Mouse (Mus musculus) kidney, adult 11 months (tissue): ENCODE results near the gene Mrps27.

Source experiments
- DNase-seq: peaks from one replicate; pipeline ENCODE4 v3.0.0; 2022

Gene Mrps27

DNA sequence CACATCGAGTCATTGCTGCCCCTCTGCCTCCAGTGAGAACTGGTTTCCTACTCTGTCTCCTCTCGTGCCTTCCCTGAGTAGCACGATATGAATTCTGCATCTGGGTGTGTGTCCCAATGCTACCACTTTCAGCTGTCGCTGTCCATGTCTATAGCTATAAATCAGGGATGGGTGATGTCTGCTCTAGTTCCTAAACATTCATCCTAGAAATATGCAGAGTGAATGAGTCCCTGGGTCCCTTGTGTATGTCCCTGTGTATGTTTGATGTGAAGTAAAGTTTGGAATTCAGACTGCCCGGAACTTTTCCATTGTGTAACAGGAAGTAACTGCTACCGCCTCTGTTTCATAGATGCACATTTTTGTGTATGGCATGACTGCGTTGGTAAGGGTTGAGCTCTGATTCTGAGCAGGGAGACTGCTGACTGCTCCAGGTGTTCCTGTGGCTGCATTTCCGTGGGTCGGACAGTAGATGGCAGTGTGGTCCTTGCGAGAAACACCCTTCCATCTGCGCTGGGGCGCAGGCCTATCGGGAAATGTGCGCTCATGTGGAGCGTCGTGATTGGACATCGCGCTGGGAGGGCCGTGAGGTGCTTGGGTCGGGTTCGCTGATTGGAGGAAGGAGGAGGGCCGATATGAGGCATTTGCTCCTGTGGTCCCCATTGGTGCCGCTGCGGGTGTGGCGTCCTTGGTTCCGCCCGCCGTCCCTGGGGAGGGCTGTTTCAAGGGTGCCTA lies 8.3 kb downstream of the Mrps27 start:
- DNase-seq: peak; percentile 98

DNA sequence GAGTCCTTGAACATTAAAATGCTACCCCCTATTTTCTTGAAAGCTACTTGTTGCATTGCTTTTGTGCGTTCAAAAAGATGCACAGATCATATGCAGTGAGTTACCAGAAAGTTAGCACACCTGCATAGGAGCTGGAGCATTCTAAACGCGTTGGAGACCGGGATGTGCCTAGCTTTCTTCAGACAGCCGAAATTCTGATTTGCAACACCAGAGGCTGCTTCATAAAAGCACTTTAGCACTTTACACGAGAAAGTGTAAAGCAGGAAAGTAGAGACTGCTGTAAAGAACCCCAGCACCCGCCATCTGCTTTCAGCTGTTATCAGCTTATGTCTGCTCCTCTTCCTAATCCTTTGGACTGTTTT lies 8.9 kb downstream of the Mrps27 start:
- DNase-seq: no peak

DNA sequence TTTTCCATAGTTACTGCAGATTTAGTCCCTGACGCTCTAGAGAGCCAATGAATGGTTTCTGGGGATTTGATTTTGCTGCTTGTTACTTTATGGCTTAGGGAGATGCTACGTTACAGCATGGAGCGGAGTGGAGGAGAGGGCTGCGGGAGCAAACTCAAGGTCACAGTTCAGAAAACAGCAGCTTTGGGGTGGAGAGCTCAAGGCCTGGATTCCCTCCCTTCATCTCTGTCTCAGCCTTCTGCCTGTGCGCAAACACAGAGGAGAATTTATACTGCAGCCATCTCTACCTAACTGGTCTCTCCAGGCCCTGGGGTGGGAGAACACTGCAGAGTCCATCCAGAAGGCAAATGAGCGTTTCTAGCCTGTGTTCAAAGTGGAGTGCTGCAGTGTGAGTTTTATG lies 10.5 kb downstream of the Mrps27 start:
- DNase-seq: no peak

DNA sequence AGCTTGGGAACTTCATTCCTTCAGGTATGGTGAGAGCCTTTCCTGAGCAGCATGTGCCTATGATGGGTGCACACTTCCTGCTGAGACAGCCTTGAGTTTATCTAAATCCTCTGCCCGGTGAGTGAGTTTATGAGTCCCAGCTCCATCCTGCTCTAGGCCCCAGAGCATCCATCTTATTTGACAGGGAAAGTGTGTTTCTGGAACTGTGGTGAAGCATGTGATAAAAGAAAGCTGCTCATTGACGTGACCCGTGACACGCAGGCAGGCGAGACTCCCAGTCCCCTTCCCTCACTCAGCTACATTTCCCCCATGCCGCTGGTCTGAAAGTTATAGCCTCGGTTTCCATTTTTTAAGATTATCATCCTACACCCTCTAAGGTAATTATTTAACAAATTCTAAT lies 11.3 kb downstream of the Mrps27 start:
- no peak for DNase-seq

DNA sequence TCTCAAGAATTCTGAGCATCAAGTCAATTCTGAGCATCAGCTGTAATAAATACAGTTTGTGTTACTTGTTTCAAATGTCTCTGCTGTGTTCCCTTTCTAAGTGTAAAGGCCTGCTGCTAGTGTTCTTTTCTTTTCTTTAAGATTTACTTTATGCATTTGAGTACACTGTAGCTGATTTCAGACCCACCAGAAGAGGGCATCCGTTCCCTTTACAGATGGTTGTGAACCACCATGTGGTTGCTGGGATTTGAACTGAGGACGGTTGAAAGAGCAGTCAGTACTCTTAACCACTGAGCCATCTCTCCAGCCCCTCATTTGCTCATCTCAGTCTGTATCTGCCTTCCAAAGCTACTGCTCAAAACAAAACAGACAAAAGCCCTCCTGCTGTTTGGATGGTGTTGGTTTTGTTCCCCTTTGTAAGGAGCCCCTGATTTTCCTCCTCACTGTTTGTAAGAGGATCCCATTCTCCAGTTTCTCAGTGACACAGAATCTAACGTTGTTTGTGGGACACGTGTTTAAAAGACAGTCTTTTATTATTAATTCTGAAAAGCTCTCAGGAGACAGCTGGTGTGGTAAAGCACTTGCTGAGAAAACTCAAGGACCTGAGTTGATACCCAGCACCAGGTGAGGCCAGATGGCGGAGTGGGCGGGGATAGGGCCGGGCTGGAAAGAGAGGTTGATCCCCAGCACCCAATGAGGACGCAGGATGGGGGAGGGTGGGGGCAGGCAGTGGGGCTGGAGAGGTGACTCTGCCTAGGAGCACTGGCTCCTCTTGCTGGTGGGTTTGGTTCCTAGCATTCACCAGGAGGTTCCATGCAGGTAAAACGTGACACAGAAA lies 12.1 kb downstream of the Mrps27 start:
- no peak for DNase-seq

DNA sequence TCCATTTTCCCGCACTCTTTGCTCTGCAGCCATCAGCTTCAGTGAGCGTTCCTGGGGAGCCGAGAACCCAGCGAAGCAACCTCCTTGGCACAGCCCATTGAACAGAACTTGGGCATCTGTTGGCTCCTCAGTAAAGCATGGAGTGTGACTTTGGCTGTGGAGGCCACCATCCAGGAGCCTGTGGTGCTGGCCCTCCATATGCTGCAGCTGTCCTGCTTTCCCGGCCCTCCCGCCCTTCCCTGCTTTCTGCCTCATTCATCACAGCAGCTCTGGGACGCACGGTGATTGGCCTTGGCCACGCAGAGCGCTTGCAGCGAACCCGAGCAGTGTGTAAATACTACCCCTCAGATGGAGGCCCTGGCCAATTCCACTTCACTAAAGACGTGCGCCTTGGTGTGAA lies 14.3 kb downstream of the Mrps27 start:
- no peak for DNase-seq

DNA sequence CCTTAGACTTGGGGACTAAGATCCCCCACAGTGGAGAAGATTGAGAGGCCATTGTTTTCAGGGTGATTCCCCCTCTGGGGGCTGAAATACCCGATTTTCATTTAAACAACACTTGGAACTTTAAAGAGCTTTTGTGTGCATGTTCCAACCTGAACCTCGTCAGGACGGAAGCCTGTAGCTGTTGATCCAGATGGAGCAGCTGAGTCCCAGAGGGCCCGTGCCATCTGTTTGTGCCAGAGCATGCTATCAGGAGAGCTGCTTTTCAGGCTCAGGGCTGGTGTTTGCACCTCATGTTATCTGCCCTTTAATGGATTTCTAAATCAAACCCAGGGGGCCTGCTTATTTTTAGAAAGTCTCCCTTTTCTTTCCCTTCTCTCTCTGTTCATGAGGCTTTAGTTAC lies 19.3 kb downstream of the Mrps27 start:
- DNase-seq: no peak

DNA sequence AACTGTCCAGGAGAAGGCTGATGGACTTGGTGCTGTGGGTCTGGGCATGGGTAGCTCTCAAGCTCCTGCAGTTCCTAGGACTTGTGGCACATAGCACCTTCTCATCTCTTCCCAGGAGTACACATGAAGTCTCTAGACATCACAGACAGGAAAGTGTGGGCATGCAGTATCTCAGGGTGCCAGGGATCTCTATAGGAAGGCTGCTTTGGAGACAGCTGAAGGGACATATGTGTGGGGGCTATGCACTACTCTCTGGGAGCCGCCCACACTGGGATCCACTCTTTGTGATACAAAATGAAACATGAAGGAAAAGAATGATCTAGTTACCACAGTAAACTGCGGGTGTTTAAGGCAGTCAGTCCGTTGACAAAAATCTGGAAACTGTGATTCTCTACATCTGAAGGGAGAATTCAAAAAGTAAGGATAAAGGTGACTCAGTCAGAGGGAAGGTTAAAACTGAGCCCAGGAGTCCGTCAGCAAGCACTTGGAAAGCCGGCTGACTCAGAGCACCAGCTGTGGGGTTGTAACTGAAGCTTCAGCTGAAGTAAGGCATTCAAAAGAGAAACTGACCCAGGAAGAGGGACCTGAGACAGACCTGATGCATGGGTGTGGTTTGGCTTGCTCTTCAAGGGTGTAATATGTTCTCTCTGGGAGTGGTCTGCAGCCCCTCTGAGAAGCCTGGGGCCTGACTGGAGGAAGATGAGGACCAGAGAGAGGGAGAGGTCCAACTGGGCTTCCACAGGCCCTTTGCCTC lies 22.0 kb downstream of the Mrps27 start:
- no peak for DNase-seq

DNA sequence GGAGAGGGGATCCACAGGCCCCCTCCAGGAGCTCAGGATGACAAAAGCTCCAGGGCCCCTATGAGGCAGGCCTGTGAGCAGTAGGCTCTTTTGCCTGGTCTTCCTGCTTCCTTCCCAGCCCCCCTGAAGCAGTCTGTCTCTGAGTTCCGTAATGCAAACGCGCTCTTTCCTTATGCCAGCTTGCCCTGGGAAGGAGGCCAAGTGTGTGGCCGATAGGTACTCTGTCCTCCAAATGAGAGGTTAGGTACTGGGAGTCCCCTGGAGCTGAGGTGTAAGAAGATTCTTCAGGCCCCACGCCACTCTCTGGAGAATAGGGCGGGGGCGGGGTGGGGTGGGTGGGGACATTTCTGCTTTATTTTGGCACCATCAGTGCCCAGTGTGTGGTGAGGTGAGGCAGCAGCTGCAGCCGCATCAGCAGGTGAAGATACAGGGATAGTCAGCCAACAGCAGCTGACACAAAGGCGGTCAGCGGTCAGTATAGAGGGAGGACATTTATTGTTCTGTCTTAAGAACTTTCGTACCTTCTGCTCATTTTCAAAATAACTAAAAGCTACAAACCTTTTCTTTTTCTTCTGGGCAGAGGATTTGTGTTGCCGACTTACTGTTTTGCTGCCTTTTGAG lies 23.1 kb downstream of the Mrps27 start:
- DNase-seq: no peak

DNA sequence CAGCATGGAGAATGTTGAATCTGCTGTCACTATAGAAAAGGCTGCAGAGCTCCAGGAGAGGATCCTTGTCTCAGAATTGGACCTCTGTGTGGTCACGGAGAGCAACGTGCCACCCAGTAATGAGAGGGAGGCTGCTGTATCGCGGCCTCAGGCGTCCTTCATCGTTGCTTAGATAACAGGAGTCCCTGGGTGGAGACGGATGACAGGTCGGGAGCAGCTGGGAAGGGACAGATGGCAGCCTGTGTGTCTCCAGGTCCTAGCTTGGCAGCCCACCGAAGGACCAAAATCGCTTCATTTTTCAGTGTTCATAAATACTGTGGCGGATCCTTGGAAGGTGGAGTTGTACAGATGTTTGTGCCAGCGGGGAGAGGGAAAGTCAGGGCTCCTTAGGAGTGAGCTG lies 24.5 kb downstream of the Mrps27 start:
- DNase-seq: no peak

DNA sequence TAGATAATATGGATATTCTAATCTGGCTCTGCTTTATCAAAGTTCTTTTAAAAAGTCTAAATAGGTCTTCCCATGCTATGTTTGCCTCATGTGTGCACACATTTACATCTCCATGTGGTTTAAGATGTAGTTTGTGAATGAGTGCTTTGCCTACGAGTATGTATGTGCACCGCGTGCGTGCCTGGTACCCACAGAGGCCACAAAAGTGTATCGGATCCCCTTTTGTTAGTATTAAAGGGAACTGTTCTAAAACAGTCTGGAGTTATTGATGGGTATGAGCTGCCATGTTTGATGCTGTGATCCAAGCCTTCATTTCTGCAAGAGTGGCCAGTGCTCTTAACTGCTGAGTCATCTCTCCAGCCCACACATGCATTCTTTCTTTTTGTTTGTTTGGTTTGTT lies 26.7 kb downstream of the Mrps27 start:
- no peak for DNase-seq

DNA sequence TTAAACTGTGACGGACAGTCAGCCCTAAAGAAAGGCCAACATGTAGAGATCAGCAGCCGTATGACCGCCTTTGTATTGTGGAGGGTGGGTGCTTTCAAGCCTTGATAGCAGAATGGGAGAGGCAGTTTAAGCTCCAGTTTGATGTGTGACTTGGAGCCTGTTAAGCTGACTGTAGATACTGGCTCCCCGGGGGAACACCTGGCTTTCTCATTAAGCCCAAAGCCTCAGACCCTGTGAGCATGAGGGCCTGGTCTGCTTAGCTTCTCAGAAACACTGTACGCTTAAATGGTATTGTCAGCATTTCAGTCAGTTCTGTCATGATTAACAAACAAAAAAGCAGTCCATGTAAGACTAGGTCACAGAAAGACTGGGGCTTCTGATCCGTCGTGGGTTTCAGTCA lies 29.1 kb downstream of the Mrps27 start:
- DNase-seq: no peak

DNA sequence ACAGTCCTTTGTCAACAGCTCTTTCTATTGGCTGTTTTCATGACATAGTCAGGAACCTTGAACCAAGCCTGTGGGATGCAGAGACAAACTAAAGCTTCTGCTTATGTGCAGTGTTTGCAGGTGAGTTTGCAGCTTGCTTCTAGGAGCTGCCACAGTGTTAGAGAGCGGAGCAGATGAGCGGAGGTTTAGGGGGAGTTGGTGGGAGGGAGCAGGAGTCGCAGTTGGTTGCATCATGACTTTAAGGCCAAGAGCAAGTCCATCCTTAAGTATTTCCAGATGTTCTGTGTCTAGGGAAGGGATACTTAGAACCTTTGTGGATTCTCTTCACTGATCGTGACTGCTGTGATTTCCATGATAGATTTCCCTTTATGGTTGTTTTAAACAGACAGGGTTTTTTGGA lies 29.6 kb downstream of the Mrps27 start:
- DNase-seq: no peak

DNA sequence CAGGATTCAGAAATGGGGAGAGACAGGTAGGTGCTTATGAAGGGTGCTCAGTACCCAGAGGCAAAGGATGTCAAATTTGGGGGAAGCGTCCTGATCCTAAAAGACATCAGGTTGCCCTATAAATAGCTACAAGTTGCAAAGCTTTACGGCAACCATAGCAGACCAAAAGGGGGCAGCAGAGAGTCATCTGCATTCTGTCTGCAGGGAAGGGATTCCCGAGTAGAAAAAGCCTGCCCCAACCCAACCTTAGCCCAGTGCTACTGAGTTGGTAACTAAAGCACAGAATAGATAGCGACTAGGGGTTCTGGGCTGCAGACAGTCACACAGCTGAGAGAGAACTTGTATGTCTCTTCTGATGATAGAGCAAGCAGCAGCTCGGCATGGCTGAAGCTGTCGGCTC lies 31.0 kb downstream of the Mrps27 start:
- DNase-seq: peak; percentile 43

DNA sequence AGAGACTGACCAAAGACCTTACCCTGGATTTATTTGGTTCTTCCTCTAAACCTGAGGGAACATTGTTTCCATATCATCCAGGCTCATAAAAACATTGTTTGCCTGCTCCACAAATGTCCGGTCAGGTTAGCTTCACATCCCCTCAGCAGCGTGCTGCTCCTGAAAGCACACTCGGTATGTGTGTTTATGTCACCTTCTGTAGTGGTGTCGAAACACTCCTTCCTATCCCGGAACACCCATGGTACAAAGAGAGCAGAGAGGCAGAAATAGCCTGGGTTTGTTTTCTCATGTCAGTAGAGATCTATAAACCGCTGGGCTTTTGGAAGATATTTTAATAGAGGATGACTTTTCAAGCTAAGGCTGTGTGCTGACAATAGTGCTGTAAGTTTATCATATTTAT lies 32.5 kb downstream of the Mrps27 start:
- DNase-seq: no peak

DNA sequence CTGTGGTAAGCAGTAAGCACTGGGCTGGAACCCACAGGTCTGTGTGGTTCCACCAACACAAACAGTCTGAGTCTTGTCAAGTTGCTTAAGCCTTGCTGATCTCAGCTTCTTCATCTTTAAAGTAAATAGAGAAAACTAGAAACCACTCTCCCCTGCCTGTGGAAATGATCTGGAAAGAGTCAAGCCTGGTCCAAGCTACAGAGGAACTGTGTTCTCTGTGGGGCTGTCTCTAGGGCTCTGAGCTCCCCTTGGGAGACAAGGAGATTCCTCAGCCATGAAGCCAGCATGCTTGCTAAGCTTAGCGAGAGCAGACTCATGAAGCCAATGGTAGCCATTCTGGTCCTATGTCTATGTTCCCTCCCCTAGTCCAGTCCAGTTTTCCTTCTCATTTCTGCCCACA lies 33.6 kb downstream of the Mrps27 start:
- no peak for DNase-seq

DNA sequence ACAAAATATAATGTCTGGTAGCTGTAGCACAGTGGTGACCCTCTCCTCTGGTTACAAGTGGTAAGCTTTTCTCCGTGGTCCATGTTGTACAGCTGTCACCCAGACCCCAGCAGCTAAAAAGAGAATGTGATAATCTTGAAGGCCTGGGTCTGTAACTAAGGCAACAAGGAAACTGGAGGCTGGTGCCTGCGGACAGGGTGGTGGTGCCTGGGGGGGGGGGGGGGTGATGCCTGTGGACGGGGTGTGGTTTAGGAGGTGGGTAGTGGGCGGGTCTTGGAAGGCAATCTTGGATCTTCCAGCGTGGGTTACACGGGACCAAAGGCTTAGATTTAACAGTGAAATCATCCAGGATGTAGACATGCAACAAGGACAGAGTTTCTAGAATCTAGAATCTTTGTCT lies 37.8 kb downstream of the Mrps27 start:
- no peak for DNase-seq

DNA sequence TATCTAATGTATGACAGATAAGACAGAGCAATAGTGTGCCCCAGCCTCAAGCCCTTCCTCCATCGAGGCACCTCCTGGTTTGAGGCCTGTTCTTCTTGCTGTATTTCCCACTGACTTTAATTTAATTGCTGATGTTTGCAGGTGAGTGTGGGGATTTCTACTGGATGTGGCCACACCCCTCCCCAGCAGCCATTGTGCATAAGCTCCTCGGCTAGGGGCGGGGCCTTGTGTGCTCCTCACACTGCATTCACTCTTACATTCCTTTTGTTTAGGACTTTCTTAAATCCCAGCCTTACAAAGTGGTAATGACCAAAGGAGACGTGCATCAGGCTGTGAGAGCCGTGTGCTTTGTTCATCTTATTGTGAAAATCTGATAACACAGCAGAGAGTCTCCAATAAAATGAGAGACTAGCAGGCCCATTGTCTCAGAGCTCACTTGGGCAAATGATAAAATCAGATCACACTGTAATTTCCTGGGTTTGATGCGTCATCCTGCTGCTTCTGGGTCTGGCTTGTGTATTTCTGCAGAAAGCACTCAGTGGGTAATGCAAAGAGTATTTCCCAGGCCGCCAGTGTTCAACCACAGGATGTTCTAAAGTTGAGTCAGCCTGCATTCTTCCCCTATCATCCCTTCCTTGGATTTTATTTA lies 40.1 kb downstream of the Mrps27 start:
- no peak for DNase-seq

DNA sequence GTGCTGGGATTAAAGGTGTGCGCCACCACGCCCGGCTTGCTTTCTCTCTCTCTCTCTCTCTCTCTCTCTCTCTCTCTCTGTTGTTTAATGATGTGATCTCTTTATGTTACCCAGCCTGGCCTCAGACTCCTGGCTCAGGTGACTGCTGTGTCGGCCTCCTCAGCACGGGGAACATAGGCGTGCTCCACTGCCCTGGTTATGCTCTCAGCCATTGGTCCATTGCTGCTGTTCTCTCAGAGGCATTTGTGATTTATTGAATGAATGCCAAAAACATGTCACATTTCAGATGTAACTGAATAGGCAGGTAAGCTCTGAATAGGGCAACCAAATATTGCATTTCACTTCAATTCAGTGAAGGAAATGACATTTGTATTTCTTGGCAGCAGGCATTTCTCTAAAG lies 41.3 kb downstream of the Mrps27 start:
- no peak for DNase-seq

DNA sequence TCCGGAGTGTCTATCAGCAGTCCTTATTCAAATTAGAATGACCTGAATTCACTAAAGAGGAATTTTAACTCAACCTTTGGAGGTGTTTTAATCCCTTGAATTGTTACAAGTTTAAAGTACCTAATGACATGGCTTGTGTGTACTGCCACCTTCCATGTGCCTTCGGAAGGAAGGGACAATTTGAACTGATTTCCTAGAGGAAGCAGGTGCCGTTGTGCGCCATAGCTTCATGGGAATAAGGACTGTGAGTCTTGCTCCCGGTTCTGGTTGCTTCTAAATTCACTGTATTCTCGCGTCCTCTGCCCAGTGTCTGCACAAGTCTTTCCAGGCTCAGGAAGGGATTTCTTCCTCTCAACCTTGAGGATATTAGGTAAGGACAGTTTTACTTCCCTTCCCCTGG lies 41.8 kb downstream of the Mrps27 start:
- no peak for DNase-seq

DNA sequence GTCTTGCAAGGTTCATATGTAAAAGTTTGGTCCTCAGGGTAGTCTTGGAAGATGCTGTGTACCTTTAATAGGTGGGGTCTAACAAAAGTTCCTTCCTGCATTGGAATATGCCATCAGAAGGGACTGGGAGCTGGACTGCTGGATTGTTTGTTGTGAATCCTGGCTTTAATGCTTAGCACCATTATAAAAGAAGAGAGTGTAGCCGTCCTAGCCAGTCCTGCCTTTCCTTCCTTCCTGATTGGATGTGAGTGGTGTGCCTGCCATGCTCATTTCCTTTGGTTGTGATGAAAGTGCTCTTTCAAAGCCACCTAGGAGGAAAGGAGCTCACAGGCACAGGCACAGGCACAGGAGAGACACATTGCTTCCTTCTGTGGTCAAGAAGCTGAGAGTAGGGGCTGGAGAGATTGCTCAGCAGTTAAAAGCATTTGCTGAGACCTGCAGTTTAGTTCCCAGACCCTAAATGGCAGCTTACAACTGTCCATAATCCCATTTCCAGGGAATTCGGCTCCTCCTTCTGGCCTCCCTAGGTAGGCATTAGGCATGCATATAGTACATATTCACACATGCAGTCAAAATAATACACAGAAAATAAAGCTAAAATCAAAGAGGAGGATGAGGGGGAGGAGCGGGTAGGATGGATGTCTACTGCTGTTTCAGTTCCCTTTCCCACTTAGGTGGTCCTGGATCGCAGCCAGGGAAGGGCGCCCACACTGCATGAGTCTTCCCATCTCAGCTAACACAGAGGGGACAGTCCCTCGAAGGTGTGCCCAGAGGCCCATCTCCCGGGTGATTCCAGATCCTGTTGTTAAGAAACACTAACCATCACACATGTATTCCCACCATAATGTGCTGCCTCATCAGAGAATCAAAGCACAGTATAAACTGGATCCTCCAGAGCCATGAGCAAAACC lies 43.6 kb downstream of the Mrps27 start:
- DNase-seq: no peak

DNA sequence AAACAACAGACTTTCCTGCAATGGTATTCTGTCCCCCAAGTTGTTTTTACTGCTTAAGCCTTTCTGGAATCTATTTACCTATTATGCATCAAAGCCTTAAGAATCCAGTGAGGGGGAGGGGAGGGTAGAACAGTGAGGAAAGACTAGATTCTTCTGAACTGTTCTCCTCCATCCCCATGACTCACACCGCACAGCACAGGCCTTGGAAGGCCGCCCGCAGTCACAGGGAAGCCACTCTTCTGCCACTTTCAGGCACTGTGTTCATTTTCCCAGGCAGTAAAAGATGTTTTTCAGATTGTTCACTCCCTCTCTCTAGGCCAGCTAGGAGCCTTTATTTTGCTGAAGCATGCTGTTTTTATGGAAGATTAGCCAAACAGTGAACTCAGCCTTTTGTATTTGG lies 46.8 kb downstream of the Mrps27 start:
- DNase-seq: no peak
